Mouse (Mus musculus): Measurements from ENCODE around the gene Cnga1.
"Not testable (repeated sequence)": the region's sequence is repeated elsewhere in the genome, so short reads cannot be mapped to it uniquely, and the experiment has no call there.

Cnga1 gene

GRCm38 (mm10) chr5:72636576-72636975 lies 7.5 kb downstream of the Cnga1 start:
- DNase-seq = no peak

GRCm38 (mm10) chr5:72636122-72636521 lies 8.0 kb downstream of the Cnga1 start:
- no peak for DNase-seq

- DNase-seq = no peak
Observed at GRCm38 (mm10) chr5:72634791-72635271, 9.2 kb downstream of the Cnga1 start.

GRCm38 (mm10) chr5:72630026-72630425 lies 14.0 kb downstream of the Cnga1 start:
- DNase-seq = no peak

- DNase-seq = no peak
Observed at GRCm38 (mm10) chr5:72621022-72621421, 23.1 kb downstream of the Cnga1 start.

- DNase-seq = no peak
Observed at GRCm38 (mm10) chr5:72617413-72617812, 26.7 kb downstream of the Cnga1 start.

GRCm38 (mm10) chr5:72603138-72603537 lies 40.9 kb downstream of the Cnga1 start:
- no peak for DNase-seq

GRCm38 (mm10) chr5:72601006-72601405 lies 43.1 kb downstream of the Cnga1 start:
- DNase-seq = peak; percentile 10

- no peak for DNase-seq
Observed at GRCm38 (mm10) chr5:72587192-72587681, 56.8 kb downstream of the Cnga1 start, which contains the start of gene Gm5868. Gm5868 (minus strand) TSS chr5:72587551.

- not testable (repeated sequence) for DNase-seq
Observed at GRCm38 (mm10) chr5:72586667-72587191, 57.3 kb downstream of the Cnga1 start.

- DNase-seq = not testable (repeated sequence)
Observed at GRCm38 (mm10) chr5:72586122-72586521, 58.0 kb downstream of the Cnga1 start.

GRCm38 (mm10) chr5:72580970-72581332 lies 63.1 kb downstream of the Cnga1 start, which contains the start of gene Zar1:
Zar1 (minus strand) TSS chr5:72581254.
- DNase-seq = not testable (repeated sequence)

GRCm38 (mm10) chr5:72580088-72580969 lies 63.7 kb downstream of the Cnga1 start:
- not testable (repeated sequence) for DNase-seq

- DNase-seq = not testable (repeated sequence)
Observed at GRCm38 (mm10) chr5:72579599-72579998, 64.5 kb downstream of the Cnga1 start.

- no peak for DNase-seq
Observed at GRCm38 (mm10) chr5:72565621-72566020, 78.5 kb downstream of the Cnga1 start.

GRCm38 (mm10) chr5:72563183-72563582 lies 80.9 kb downstream of the Cnga1 start:
- not testable (repeated sequence) for DNase-seq

GRCm38 (mm10) chr5:72560976-72561628 lies 83.0 kb downstream of the Cnga1 start:
- no peak for DNase-seq

- DNase-seq = peak; percentile 97
Observed at GRCm38 (mm10) chr5:72559544-72560049, 84.5 kb downstream of the Cnga1 start, which contains the start of gene Nfxl1. Nfxl1 (minus strand) TSS chr5:72559684.

- peak; percentile 76 for DNase-seq
Observed at GRCm38 (mm10) chr5:72558716-72559526, 85.2 kb downstream of the Cnga1 start.

- no peak for DNase-seq
Observed at GRCm38 (mm10) chr5:72556245-72556644, 87.8 kb downstream of the Cnga1 start.

Measured in cerebellum, adult 9-11 months (tissue).